Mouse (Mus musculus) cerebellum, adult 11-12 months (tissue): Measurements from ENCODE around the gene Sync.

ENCODE experiments used
- DNase-seq: peaks from one replicate; pipeline ENCODE4 v3.0.0; 2022

Sync gene

GRCm38 (mm10) chr4:129263225-129264021 is 24.0 kb upstream of the Sync start:
- peak; percentile 77 for DNase-seq

DNA sequence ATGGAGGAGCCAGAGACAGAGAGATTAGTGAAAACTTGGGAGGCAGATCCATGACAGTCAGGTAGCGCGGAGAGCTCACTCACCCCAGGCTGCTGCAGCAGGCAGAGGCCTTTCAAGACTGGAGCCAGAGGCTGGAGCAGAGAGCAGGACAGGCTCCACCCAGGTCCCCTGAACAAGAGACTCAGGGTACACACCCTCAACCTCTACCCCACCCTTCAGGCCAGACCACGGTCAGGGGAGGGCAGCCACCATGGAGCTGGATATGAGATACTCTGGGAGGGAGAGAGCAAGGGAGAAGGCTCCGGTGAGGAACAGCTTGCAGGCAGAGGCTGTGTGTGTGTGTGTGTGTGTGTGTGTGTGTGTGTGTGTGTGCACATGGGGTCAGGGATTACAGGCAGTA is 21.2 kb upstream of the Sync start:
- DNase-seq = no peak

DNA sequence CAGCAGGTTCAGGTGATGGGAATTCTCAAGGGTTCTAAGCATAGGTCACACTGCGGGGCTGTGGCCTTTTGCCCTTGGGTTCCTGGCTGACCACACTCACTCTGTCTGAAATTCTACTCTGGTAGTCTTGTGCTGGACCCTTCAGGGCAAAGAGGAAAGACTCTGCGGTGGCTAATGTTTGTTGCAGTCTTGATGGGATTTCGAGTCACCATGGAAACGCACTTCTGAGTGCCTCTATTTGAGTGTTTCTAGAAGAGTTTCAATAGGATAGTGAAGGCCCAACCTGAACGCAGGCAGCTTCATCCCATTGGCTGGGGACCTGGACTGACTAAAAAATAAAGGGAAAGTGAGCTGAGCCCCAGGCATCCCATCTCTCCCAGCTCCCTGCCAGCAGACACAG is 20.6 kb upstream of the Sync start:
- no peak for DNase-seq

DNA sequence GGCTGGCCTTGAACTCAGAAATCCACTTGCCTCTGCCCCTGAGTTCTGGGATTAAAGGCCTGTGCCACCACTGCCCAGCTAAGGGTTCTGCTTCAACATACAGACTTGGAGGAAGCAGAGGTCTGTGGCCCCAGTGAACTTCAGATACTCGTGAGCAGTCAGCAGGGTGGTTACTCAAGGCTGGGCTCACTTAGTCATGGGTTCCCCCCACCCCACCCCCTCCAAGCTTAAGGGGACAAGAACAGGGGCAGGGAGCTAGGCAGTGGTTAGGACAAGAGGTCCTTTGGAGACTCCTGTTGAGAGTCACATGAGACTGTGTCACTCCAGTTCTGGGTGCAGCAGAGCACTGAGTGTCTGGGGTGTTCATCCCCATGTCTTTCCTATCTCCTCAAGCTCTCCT is 18.7 kb upstream of the Sync start:
- no peak for DNase-seq

DNA sequence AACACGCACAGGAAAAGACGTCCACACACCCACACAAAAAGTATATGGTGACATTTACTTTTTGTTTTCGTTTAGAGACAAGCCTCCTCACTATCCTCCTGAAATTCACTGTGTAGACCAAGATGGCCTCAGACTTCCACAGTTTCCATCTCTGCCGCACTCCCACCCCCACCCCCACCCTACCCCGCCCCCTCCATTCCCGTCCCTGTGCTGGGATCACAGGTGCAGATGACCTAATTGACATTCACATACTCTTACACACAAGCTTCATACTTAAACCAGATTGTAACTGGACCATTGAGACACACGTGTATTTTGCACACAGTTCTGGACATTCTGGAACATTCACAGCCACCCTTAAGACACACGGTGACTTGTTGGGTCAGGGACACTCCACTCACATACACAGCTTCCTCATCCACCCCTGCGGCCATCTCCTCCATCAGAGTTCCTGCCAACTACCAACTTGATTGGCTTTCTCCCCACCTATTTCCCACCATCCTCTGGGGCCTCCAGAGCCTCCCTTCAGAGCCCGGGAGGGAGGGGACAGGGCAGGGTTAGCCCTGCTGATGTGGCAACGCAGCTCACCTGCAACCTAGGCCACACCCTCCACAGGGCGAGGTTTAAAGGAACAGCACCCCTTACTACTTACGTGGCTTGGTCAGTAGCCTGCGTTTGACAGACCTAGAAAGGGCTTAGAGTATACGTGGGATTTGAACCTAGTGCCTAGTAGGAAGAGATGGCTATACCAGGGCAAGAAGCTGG is 15.2 kb upstream of the Sync start:
- peak; percentile 73 for DNase-seq

DNA sequence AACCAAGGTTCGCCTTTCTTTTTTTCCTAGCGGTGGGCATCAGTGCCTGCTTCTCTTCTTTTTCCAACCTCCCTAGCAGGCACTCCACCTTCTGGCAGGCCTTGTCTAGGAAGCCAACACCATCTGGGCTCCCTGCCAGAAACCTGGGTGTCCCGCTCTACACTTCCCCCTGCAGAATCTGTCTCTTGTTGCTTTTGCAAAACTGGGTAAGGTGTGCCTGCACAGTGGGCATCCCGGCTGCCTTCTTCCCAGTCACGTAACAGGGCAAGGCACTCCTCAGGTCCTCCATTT is 14.7 kb upstream of the Sync start:
- peak; percentile 94 for DNase-seq

DNA sequence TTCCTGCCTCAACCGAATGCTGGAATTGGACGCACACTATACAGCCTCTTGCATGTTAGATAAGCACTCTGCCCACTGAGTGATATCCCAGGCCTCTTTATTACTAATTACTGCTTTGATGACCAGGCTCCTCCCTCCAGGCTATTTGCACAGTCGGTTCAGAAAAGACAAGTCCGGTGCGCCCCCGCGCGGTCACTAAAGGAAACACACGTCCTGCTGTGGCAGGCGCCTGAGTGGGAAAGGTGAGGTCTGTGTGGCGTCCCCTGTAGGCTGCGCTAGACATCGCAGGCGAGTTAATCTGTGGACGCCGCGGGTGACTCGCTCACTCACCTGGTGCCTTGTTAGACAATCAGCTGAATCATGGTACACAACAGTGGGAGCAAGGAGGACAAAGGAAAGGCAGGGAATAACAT is 11.0 kb upstream of the Sync start:
- peak; percentile 95 for DNase-seq

DNA sequence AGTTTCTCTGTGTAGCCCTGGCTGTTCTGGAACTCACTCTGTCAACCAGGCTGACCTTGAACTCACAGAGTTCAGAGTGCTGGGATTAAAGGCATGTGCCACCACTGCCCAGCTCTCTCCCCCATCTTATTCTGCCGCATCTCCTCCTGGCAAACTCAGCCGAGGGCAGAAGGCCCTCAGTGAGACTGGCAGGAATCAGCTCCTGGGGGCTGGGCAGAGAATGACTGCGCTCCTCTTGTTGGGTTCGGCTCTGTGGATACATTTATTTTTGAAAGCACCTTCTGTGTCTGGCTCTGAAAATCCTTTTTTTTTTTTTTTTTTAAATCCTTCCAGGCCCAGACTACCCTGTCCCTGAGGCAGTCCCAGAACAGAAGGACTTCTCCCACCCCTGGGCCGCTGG is 4.6 kb upstream of the Sync start:
- no peak for DNase-seq

GRCm38 (mm10) chr4:129283226-129283625 is 4.2 kb upstream of the Sync start:
- DNase-seq = no peak

DNA sequence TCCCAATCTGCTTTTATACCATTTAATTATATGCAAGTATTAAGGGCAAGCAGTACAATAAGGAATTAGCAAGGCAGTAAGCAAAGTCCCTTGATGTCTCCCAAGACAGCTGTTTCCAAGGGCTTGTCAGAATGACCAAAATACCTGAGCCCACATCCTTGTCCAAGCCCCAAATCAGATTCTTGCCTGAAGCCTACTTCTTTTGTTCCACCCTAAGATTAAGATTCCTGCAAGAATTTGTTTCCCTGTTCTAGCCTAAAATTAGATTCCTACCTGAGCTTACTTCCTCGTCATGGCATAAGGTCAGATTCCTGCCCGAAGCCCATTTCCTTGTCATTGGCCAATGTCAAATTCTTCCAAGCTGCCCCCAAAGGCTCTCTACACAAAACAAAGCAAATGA is 2.7 kb upstream of the Sync start:
- DNase-seq = no peak

DNA sequence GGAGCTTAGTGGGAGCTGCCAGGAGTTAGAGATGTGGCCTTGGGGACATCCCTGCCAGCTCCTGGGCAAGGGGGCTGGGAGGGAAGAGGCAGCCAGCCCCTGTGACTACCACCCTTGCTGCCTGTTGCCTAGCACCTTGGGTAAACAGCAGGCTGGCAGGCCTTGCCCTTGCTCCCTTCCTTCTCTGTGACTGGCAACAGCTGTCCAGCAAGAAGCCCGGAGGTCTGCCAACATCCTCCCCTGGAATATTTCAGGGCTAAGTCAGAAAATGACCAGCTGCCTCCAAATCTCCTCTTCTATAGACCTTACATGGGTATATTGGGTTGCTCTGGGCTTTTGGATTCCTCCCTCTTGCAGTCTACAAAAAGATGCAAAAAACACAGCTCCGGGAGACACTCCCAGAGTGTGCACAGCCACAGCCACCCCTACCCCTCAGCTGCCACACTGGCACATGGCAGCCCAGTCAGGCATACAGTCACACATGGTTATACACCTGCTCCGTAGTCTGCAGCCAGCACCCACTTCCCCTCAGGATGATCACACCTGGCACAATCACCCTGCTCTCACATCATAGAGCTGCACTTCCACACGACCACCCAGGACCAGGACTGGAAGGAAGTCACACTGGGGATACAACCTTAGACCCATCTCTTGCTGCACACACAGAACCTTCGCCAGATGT is 1.3 kb upstream of the Sync start:
- DNase-seq = no peak

DNA sequence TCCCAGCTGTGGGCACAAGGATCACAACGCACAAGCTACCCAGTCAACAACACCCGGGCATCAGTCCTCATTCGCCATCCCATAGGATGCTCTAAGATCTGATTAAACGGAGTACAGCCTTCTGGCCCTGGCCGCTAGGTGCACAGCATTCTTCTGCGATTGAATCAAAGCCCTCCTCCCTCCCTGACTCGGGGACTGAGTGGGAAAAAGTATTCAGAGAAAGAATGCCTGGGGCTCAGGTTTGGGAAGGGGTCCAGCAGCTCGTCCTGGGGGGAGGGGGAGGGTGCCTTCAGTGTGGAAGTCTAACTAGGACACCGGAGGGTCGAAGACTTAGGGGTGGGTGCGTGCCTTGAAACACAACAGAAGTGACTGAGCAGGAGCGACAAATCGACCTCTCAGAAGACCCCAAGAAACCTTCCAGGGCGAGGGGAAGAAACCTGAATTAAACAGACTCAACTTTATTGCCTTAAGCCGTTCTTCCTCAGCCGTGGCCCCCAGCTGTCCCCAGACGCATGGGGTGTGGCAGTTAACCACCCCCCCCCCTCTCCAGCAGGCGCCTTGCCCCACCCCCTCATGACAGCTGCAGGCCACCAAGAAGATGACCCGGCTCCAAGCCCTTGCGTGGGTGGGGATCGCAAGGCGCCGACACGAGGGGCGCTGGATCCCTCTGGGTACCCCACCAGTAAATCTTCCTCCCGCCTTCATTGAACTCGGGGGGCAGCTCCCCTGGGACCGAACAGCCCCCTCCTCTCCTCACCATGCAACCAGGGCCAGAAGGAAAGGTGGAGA is 540 bp upstream of the Sync start:
- DNase-seq = no peak

DNA sequence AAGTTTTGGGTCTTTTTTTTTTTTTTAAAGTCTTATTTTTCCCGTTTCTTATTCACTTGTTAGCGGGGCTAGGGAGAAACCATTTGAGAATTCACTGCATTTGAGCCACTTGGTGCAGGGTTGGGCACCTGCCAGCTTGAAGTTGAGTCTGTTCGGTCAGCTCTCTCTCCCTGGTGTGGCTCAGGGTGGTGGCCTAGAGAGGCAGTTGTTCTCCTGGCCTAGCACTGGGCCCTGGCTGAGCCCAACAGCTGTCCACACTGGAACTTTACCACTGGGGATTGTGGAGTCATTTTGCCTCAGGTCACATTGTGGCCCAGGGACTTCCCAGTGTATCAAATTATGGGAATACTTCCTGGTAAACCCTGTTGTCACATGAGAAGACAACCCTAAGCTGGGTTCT is 650 bp downstream of the Sync start:
- DNase-seq = no peak

GRCm38 (mm10) chr4:129289671-129290070 is 2.3 kb downstream of the Sync start:
- no peak for DNase-seq

DNA sequence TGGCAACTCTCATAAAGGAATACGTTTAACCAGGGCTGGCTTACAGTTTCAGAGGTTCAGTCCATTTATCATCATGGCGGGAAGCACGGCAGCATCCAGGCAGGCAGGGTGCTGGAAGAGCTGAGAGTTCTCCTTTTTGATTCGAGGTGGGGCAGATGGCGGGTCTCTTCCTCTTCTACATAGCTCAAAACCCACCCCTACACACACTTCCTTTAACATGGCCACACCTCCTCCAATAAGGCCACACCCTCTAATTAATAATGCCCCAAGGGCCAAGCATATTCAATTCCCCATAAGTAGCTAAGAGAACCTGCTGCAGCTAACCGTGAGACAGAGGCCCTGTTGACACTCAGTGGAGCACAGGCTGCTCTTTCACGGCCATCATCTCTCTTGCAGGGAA is 5.4 kb downstream of the Sync start:
- no peak for DNase-seq

GRCm38 (mm10) chr4:129293702-129294101 is 6.3 kb downstream of the Sync start:
- no peak for DNase-seq

GRCm38 (mm10) chr4:129295188-129295587 is 7.8 kb downstream of the Sync start:
- DNase-seq = no peak

- DNase-seq = no peak
These were observed 8.6 kb downstream of the Sync start for GRCm38 (mm10) chr4:129296066-129296465.

GRCm38 (mm10) chr4:129297724-129298123 is 10.3 kb downstream of the Sync start:
- no peak for DNase-seq

DNA sequence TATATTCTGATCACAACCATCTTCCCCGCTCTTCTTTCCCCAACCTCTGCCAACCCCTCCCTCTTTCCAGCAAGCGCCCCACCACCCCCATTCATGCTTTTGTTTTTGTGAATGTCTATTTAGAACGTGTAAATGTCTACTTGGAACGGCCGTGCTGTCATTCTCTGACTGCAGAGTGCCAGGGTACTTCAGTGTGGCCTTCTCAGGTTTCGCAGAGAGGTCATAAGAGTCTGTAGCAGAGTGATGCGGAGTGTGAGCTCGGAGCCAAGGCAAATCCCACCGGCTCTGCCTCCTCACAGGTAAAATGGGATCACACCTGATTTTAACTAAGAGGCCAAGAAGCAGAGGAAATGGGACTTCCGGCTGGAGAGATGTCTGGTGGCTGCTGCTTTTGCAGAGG is 11.7 kb downstream of the Sync start:
- no peak for DNase-seq

DNA sequence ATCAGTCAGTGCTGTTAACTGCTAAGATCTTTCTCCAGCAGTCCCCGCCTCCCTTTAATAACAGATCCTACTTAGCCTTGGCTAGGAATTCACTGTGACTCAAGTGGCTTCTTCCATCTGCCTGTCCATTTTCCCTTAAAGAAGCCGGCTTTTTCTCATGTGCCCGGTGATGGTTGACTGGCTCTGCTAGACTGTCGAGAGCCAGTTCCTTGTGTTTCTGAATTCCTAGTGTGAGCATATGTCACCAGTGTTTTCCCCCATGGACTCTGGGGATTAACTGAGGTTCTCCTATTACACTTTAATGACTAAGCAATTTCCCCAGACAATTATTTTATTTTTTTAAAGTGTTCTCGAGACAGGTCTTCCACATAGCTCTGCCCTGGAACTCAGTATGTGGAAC is 16.0 kb downstream of the Sync start:
- DNase-seq = no peak

DNA sequence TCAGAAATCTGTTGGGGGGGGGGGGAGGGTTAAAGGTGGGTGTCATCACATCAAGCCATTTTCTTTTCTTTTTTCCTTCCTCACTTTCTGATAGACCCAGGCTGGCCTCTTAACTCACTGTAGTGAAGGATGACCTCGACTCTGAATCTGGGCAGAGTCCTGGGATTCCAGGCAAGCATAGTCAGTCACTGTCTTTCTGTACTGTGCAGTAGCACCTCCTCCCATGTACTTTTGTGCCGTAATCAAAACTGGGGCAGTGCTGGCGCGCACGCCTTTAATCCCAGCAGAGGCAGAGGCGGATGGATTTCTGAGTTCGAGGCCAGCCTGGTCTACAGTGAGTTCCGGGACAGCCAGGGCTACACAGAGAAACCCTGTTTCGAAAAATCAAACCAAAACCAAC is 16.4 kb downstream of the Sync start:
- DNase-seq = no peak

- no peak for DNase-seq
These were observed 16.9 kb downstream of the Sync start for GRCm38 (mm10) chr4:129304306-129304705.
